ENCODE assay signal across 8 mouse cellular contexts in genomic region chr7:88430692-88431084, GRCm38 (mm10). TPM values are rescaled to one million over a fixed set of nuclear protein-coding genes. Genes with fewer than 3 reads are reported as not detected.
A peak's percentile ranks its signal among the peaks of the same experiment; 100 is the strongest.
DNase-seq lines count a peak whose midpoint lies in the region; ATAC-seq lines count a peak whose summit lies in the region.

No protein-coding gene starts in this region.

- peak overlapping the region; percentile 92 for H3K4me2 ChIP-seq in intestine, embryonic 15.5 days (replicated peaks)
- peak overlapping the region; percentile 98 for H3K4me2 ChIP-seq in midbrain, embryonic 15.5 days

- H3K4me3 ChIP-seq in embryonic facial prominence, embryonic 10.5 days = peak overlapping the region; percentile 69
- H3K4me3 ChIP-seq in intestine, embryonic 15.5 days (replicated peaks) = peak overlapping the region; percentile 57
- peak overlapping the region; percentile 50 for H3K4me3 ChIP-seq in midbrain, embryonic 15.5 days

- H3K4me1 ChIP-seq in embryonic facial prominence, embryonic 10.5 days = no peaks in the 10 kb centered on the region; the same call in 1 of the 2 replicates
- no peaks in the 10 kb centered on the region for H3K4me1 ChIP-seq in intestine, embryonic 15.5 days (replicated peaks)
- peaks cover 10% of the 10 kb centered on the region for H3K4me1 ChIP-seq in midbrain, embryonic 15.5 days

- no peaks in the 10 kb centered on the region for H3K36me3 ChIP-seq in embryonic facial prominence, embryonic 10.5 days (replicated peaks)
- H3K36me3 ChIP-seq in intestine, embryonic 15.5 days = no peaks in the 10 kb centered on the region
- no peaks in the 10 kb centered on the region for H3K36me3 ChIP-seq in midbrain, embryonic 15.5 days (replicated peaks)

- 6% methylated on average over 13 of the region's 13 CpGs for WGBS in embryonic facial prominence, embryonic 10.5 days
- WGBS in intestine, embryonic 15.5 days = 10% methylated on average over 13 of the region's 13 CpGs
- WGBS in midbrain, embryonic 15.5 days = 7% methylated on average over 13 of the region's 13 CpGs

- ATAC-seq in intestine, embryonic 15.5 days = no peak
- ATAC-seq in midbrain, embryonic 15.5 days (replicated peaks) = no peak

- H3K27ac ChIP-seq in embryonic facial prominence, embryonic 10.5 days (replicated peaks) = 0 out of 2 replicates have a peak overlapping the region, but pooled peaks have one; percentile 37
- H3K27ac ChIP-seq in intestine, embryonic 15.5 days = no peak overlapping the region
- H3K27ac ChIP-seq in midbrain, embryonic 15.5 days = no peak overlapping the region

- H3K27me3 ChIP-seq in embryonic facial prominence, embryonic 10.5 days (replicated peaks; ENCODE audit: low read depth, poor library complexity, severe bottlenecking) = peaks cover 23% of the 10 kb centered on the region
- H3K27me3 ChIP-seq in intestine, embryonic 15.5 days (replicated peaks) = 0 out of 2 replicates have a peak, but pooled peaks cover 2% of the 10 kb centered on the region
- H3K27me3 ChIP-seq in midbrain, embryonic 15.5 days (replicated peaks) = no peaks in the 10 kb centered on the region

- peak; percentile 4 for DNase-seq in kidney, adult 9 months
- no peak for DNase-seq in kidney, adult 11 months
- DNase-seq in embryonic facial prominence, embryonic 10.5 days (ENCODE audit: low spot score) = no peak
- DNase-seq in spleen, adult 18-20 months = no peak
- no peak for DNase-seq in frontal cortex, adult 2 months (ENCODE audit: extremely low spot score in 1 of 2, low spot score in 1 of 2)
- DNase-seq in B cell, adult 2 months = no peak

- H3K9ac ChIP-seq in intestine, embryonic 15.5 days = peak overlapping the region; percentile 56
- H3K9ac ChIP-seq in midbrain, embryonic 15.5 days = peak overlapping the region; percentile 33; the same call in 1 of the 2 replicates

- no peaks in the 10 kb centered on the region for H3K9me3 ChIP-seq in embryonic facial prominence, embryonic 10.5 days
- H3K9me3 ChIP-seq in intestine, embryonic 15.5 days = no peaks in the 10 kb centered on the region
- no peaks in the 10 kb centered on the region for H3K9me3 ChIP-seq in midbrain, embryonic 15.5 days

RNA-seq across cellular contexts. Expression of gene Rab38, which starts 0.6 kb away (rescaled TPM):
- 9.3 and 10.0 TPM in 2 replicates for polyA plus RNA-seq in embryonic facial prominence, embryonic 10.5 days (2016; fragmentation: Nextera tagmentation; extraction: Ambion mirVana)
- 5.1 and 5.5 TPM in 2 replicates for polyA plus RNA-seq in intestine, embryonic 15.5 days (2015; fragmentation: Nextera tagmentation; extraction: Ambion mirVana)
- 1.2 and 1.5 TPM in 2 replicates for polyA plus RNA-seq in midbrain, embryonic 15.5 days (2015; fragmentation: Nextera tagmentation; extraction: Ambion mirVana)
- polyA plus RNA-seq in frontal cortex, adult 2 months (2012; rRNA removed) = 0.46 and 0.52 TPM in 2 replicates
